Mouse (Mus musculus) cerebellum, postnatal 36 days (tissue): Measurements from ENCODE around the gene Cyb5d1.

ENCODE experiments used
- DNase-seq, 2 experiments: peaks; one replicate each; pipeline ENCODE4 v3.0.0; 2021 to 2022; ENCODE audit warnings: mixed read lengths in 2 of 2

The Cyb5d1 gene

DNA sequence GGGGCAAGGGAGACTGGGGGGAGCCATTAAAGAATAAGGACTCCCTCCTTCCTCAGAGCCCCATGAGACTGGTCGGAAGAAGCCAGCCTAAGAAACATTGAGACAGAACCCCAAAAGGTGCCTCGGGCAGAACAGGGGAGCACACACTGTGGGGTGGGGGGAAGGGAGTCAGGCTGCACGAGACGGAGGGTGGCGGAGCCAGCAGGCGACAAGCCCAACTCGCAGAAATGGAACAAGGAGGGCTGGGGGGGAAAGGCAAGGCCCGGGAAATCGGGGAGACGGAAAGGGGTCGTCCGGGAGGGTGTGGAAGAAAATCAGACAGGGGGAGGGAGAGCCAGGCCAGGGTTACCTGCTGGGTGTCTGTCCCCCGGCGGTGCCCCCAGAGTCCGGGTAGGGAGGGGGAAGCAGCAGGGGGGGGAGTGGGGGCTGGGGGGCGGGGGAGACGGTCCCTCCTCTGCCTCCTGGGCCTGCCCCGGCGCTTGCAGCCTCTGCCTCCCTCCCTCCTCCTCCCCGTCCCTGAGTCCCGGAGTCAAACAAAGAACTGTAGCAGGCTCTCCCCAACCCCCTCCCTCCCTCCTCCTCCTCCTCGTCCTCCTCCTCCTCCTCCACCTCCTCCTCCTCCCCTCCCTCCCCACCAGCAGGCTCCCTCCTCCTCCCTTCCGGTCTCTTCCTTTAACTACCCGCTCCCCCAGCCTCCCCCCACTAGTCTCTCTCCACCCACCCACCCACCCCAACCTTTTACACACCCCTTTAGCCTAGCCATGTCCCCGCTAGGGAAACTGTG lies 20.4 kb upstream of the Cyb5d1 start:
- DNase-seq: peak; percentile 55 to 70

GRCm38 (mm10) chr11:69415327-69415667 lies 19.9 kb upstream of the Cyb5d1 start:
- peak; percentile 76 to 85 for DNase-seq

GRCm38 (mm10) chr11:69414421-69415326 lies 19.2 kb upstream of the Cyb5d1 start:
- DNase-seq: no peak

GRCm38 (mm10) chr11:69413221-69414181 lies 18.1 kb upstream of the Cyb5d1 start, which contains the start of gene Kdm6b:
Gene Kdm6b (minus strand): TSS chr11:69413675.
- peak; percentile 52 to 76 for DNase-seq

DNA sequence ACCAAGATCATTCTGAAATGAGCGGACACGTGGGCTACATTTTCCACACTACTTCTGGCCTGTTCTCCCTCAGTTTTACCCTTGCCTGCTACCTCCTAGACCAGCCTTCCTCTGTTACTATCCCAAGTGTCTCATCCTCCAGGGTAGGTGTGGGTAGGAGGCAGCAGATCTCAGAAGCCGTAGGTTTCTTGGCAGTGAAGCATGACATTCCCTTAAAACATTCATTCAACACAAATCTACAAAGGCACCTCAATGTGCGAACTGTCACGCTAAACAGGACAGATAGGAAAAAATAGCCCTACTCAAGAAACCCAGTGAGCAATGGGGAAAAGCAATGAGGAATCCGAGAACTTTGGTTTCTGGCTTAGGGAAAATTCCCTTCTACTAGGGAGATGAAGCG lies 17.1 kb upstream of the Cyb5d1 start:
- DNase-seq: no peak

GRCm38 (mm10) chr11:69411538-69412203 lies 16.2 kb upstream of the Cyb5d1 start:
- DNase-seq: peak in 1 of 2 experiments; percentile 69

DNA sequence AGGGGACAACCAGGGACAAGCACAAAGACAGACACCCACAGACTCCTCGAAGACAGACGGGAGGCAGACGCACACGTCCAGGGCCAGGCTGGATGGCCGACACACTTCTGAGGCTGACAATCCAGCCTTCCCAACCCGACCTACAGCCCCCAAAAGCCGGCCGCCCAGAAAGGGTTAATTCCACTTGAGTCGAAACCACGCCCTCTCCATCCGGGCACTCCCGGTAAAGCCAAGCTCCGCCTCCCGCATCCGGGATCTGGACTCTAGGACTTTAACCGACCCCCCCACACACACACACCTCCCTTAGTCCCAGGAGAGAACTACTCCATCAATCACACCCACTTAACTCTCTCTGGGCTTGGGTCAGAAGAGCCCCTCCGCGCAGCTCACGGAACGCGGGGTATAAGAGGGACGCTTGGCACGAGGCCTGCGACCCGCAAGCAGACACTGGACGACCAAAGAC lies 15.7 kb upstream of the Cyb5d1 start:
- peak; percentile 94 to 95 for DNase-seq

DNA sequence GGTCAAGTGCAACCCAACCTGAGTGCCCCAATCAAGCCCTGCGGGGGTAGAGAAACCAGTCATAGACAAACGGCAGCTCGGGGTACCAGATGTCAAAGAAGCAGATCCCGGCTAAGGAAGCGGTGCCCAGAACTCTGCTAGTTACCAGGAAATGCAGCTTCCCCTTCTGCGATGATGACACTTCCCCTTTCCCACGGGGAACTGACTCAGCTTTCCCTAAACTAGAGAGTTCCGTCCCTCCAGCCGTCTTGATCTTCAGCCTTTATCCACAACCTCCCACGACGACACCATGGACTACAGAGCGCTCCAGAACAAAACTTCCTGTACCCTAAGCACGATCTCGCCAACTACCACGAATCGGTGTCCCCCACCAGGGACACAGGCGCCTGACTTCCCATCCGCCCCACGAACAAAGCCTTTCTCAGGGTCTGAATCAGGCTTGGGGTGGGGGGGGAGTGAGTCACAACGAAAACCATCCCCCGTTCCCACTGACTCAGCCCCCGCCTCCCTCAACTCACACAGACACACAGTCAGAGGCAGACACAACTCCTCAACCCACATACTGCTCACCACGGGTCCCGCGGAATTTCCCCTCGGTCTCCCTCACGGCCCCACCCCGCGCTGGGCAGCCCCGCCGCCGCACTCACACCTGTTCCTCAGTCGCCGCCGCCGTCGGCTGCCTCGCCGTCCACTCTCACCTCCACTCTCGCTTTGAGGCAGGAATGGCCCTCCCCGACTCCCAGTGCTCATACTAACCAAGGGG lies 15.1 kb upstream of the Cyb5d1 start:
- peak in 1 of 2 experiments; percentile 30 for DNase-seq

DNA sequence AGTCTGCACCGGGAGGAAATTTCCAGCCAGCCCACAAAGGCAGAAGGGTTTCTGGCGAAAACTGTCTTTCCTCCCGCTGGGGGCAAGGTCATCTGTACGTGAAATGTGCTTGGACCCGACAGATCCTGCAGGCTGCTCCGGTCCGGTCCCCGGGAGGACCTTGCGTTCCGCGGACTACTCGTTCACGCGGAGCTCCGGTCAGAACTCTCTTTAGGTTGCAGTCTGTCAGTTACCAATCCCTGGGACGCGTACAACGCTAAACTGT lies 14.5 kb upstream of the Cyb5d1 start:
- peak in 1 of 2 experiments; percentile 44 for DNase-seq

DNA sequence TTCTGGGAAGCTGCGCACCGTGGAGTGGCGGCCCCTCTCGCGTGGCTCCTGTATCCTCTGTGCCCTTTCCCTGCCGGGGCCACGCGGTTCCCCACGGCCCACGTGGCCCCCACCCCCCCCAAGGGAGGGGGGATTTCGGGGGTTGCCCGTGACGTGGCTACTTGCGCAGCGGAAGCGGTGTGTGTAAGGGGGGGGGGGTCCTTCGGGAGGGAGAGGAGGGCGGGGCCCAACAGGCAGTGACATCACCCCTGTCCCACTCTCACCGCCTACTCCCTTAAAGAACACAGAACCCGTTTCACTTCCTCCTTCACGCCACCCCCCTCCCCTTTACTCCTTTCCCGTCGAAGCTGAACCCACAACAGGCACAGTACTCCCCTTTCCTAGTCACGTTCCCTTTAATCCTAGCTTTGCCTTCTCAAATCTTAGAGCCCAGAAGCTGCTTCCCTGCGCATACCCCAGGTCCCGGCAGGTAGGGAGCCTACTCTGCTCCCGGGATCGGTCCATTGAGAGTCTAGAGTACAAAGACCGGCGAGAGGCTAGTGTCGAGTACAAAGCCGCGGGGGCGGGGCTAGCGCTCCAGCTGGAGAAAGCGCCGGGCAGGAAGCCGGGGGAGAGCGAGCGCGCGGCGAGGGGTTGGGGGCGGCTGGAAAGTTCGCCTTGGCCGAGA lies 14.1 kb upstream of the Cyb5d1 start:
- peak; percentile 67 to 76 for DNase-seq

DNA sequence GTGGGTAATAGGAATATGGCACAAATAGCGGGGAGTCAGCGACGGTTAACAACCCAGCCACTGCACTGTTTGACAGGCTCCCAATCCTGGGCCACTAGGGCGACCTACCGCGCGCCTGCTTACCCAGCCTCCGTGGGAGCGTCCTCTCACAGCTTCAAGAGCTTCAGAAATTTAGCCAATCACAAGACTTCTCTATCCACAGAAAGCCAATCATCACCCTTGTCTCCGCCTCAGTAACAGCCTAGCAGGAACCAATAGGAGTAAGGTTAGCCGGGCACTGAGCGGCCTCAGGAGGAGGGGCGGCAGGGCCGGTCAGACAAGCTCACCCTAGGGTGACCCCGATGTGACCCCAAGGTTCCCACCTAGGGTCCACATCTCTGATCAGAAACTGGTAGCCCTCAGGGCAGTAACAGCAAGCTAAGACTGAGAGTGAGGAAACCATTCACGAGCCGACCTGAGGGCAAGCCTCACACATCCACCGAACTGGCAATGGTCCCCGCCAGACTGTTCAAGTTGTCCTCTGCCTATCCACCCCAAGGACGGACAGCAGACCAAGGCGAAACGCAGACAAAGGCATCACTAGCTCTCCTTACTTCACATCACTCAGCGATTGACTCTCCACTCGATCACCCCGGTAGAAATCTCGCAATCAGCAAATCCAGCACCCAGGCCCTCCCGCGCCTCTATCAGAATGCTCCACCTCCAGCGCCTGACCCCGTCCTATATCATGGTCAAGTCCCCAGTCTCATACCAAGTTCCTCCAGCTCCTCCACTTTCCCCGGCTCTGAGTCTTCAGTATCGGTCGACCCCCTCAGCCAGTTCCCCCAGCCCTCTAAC lies 13.3 kb upstream of the Cyb5d1 start:
- peak; percentile 79 to 82 for DNase-seq

- DNase-seq: no peak
These were observed 12.2 kb upstream of the Cyb5d1 start for GRCm38 (mm10) chr11:69407724-69408004.

- DNase-seq: no peak
These were observed 11.7 kb upstream of the Cyb5d1 start for GRCm38 (mm10) chr11:69406867-69407723.

DNA sequence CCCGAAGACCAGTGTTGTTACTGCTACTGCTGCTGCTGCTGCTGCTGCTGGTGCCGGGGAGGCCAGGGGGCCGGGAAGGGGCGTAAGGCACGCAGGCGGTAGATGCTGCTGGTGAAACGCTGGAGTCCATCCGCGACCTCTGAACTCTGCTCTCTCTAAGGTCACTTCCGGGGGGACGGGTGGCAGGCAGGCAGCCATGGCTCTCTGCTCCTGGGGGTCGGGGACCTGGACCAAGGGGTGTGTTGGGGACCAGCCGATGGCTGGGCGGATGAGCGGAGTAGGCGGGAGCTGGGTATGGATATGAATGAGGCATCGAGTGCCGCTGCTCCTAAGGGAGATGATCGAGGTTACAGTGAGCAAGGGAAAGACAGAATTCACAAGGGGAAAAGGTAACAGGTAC lies 10.9 kb upstream of the Cyb5d1 start:
- DNase-seq: no peak

- no peak for DNase-seq
These were observed 10.2 kb upstream of the Cyb5d1 start for GRCm38 (mm10) chr11:69405397-69406200.

- DNase-seq: no peak
These were observed 9.4 kb upstream of the Cyb5d1 start for GRCm38 (mm10) chr11:69404595-69405396.
